Mouse (Mus musculus) stomach, postnatal 0 days (tissue): ENCODE data around the gene Cdc34. TPM values are rescaled to one million over a fixed set of nuclear protein-coding genes. Genes with fewer than 3 reads are reported as not detected.

ENCODE experiments used
- ATAC-seq: fragments of 200-750 bp; cut with Nextera tagmentation; 2 replicates; pipeline ENCODE4 v1.8.0; 2017; ENCODE audit not compliant: low FRiP score, low TSS enrichment
- DNase-seq: peaks from one replicate; pipeline ENCODE4 v3.0.0-alpha.2; 2016; ENCODE audit warnings: low spot score
- H3K27ac ChIP-seq: fragments of 300-500 bp; sonication (generic); replicated peaks from 2 replicates; pipeline ENCODE4 v1.5.1; 2014; ENCODE audit warnings: mild to moderate bottlenecking, control low read depth
- H3K27me3 ChIP-seq: fragments of 300-500 bp; sonication (generic); 2 replicates; pipeline ENCODE4 v1.6.1; 2014; ENCODE audit warnings: low read length; ENCODE audit not compliant: control insufficient read depth, insufficient read depth
- H3K36me3 ChIP-seq: fragments of 300-500 bp; sonication (generic); 2 replicates; pipeline ENCODE4 v1.6.1; 2014; ENCODE audit warnings: low read length, mixed read lengths; ENCODE audit not compliant: control insufficient read depth, insufficient read depth
- H3K4me1 ChIP-seq: fragments of 300-500 bp; sonication (generic); replicated peaks from 2 replicates; pipeline ENCODE4 v1.6.1; 2014; ENCODE audit warnings: antibody characterized with exemption; ENCODE audit not compliant: control insufficient read depth, insufficient read depth
- H3K4me2 ChIP-seq: fragments of 300-500 bp; sonication (generic); replicated peaks from 2 replicates; pipeline ENCODE4 v1.6.1; 2014; ENCODE audit warnings: low read depth, mild to moderate bottlenecking, control low read depth, moderate library complexity
- H3K4me3 ChIP-seq: fragments of 300-500 bp; sonication (generic); 2 replicates; pipeline ENCODE4 v1.5.1; 2014; ENCODE audit warnings: low read depth, low read length, control low read depth
- H3K9ac ChIP-seq: fragments of 300-500 bp; sonication (generic); 2 replicates; pipeline ENCODE4 v1.6.1; 2014; ENCODE audit warnings: mild to moderate bottlenecking, low read length, control low read depth, mixed read lengths
- H3K9me3 ChIP-seq: fragments of 300-500 bp; sonication (generic); 2 replicates; pipeline ENCODE4 v1.6.1; 2016; ENCODE audit warnings: low read length; ENCODE audit not compliant: control insufficient read depth
- CTCF ChIP-seq: IDR thresholded peaks from 2 replicates; pipeline ENCODE4 v1.5.1; 2016; ENCODE audit warnings: antibody characterized with exemption, low read depth, mild to moderate bottlenecking, moderate library complexity
- EP300 ChIP-seq: optimal IDR thresholded peaks from 2 replicates; pipeline ENCODE3; 2016; ENCODE audit warnings: antibody characterized with exemption
- WGBS: fragments of 180-500 bp; shearing (Covaris S2); extraction: QIAGEN DNeasy Blood & Tissue Kit; methylation state at CpG from one replicate; pipeline ENCODE4 v1.1.7; 2014; 5-methylcytosine and 5-hydroxymethylcytosine counted together
- polyA plus RNA-seq: library from polyadenylated mRNA; unstranded; fragments of >200 nt; fragmentation: Nextera tagmentation; extraction: Ambion mirVana; gene quantifications from 2 replicates; pipeline ENCODE4 v1.2.1, GENCODE M21; 2015

The Cdc34 gene
- polyA plus RNA-seq, 1 experiment from 2014 or later, result 85.3 TPM

- Histone ChIP-seq H3K9ac (no peak overlapping the region), H3K27ac (no peak overlapping the region), H3K9me3 (no peaks in the 10 kb centered on the region), H3K4me3 (no peak overlapping the region), H3K4me2 (no peak overlapping the region), H3K36me3 (peaks cover 14% of the 10 kb centered on the region), H3K27me3 (peaks cover 6% of the 10 kb centered on the region; the same call in 1 of the 2 replicates), H3K4me1 (0 out of 2 replicates have a peak, but pooled peaks cover 2% of the 10 kb centered on the region)
- DNase-seq (no peak), ATAC-seq (no peak)
- 18% methylated on average over 1 of the region's 1 CpGs for WGBS
- TF ChIP-seq EP300 (no peak), CTCF (no peak)
Observed at GRCm38 (mm10) chr10:79713163-79713562, 31.2 kb downstream of the Cdc34 start.

GRCm38 (mm10) chr10:79714996-79715395, 33.0 kb downstream of the Cdc34 start:
- Histone ChIP-seq H3K4me2 (no peak overlapping the region), H3K9ac (no peak overlapping the region)

GRCm38 (mm10) chr10:79716254-79716987, 34.4 kb downstream of the Cdc34 start, which contains the start of gene Hcn2:
TSS of gene Hcn2 (plus strand) at chr10:79716634.
- WGBS, result 3% methylated on average over 43 of the region's 91 CpGs
- H3K27me3 ChIP-seq, result peaks cover 6% of the 10 kb centered on the region; the same call in 1 of the 2 replicates
- peak; percentile 19; the same call in 1 of the 2 replicates for ATAC-seq

More at GRCm38 (mm10) chr10:79714996-79715395, 33.0 kb downstream of the Cdc34 start:
- TF ChIP-seq EP300, result no peak
- TF ChIP-seq CTCF, result no peak
- ATAC-seq (no peak), DNase-seq (no peak)
- Histone ChIP-seq H3K9me3 (no peaks in the 10 kb centered on the region), H3K27me3 (peaks cover 6% of the 10 kb centered on the region; the same call in 1 of the 2 replicates), H3K36me3 (peaks cover 9% of the 10 kb centered on the region), H3K4me1 (0 out of 2 replicates have a peak, but pooled peaks cover 2% of the 10 kb centered on the region), H3K27ac (no peak overlapping the region), H3K4me3 (no peak overlapping the region)
- 68% methylated on average over 4 of the region's 4 CpGs for WGBS

GRCm38 (mm10) chr10:79716988-79717355, 35.0 kb downstream of the Cdc34 start:
- Histone ChIP-seq H3K27ac (no peak overlapping the region), H3K4me3 (peak overlapping the region; percentile 56), H3K9ac (peak overlapping the region; percentile 31; the same call in 1 of the 2 replicates), H3K4me2 (peak overlapping the region; percentile 95), H3K4me1 (0 out of 2 replicates have a peak, but pooled peaks cover 2% of the 10 kb centered on the region), H3K9me3 (no peaks in the 10 kb centered on the region), H3K36me3 (no peaks in the 10 kb centered on the region), H3K27me3 (peaks cover 6% of the 10 kb centered on the region; the same call in 1 of the 2 replicates)
- ATAC-seq (no peak), DNase-seq (no peak)
- WGBS, result 1% methylated on average over 30 of the region's 44 CpGs
- TF ChIP-seq EP300, result no peak
- no peak for TF ChIP-seq CTCF

More at GRCm38 (mm10) chr10:79716254-79716987, 34.4 kb downstream of the Cdc34 start, which contains the start of gene Hcn2:
- Histone ChIP-seq H3K4me1 (0 out of 2 replicates have a peak, but pooled peaks cover 2% of the 10 kb centered on the region), H3K36me3 (no peaks in the 10 kb centered on the region; the same call in 1 of the 2 replicates), H3K27ac (no peak within 1 kb of the TSS), H3K4me2 (peak within 1 kb of the TSS; percentile 95), H3K9ac (peak within 1 kb of the TSS; percentile 31; the same call in 1 of the 2 replicates), H3K4me3 (peak within 1 kb of the TSS; percentile 56), H3K9me3 (no peaks in the 10 kb centered on the region)
- DNase-seq, result no peak
- TF ChIP-seq EP300 (no peak), CTCF (no peak)

- no peak for TF ChIP-seq EP300
- no peak for TF ChIP-seq CTCF
- Histone ChIP-seq H3K27me3 (peaks cover 6% of the 10 kb centered on the region; the same call in 1 of the 2 replicates), H3K4me2 (peak overlapping the region; percentile 95), H3K4me3 (peak overlapping the region; percentile 56; the same call in 1 of the 2 replicates), H3K36me3 (no peaks in the 10 kb centered on the region), H3K27ac (no peak overlapping the region), H3K4me1 (0 out of 2 replicates have a peak, but pooled peaks cover 2% of the 10 kb centered on the region), H3K9me3 (no peaks in the 10 kb centered on the region), H3K9ac (no peak overlapping the region)
- peak; percentile 9; the same call in 1 of the 2 replicates for ATAC-seq
- 5% methylated on average over 43 of the region's 43 CpGs for WGBS
- DNase-seq, result peak; percentile 80
Observed at GRCm38 (mm10) chr10:79717640-79718357, 35.8 kb downstream of the Cdc34 start.
